Mouse (Mus musculus) ES-E14 (cell line): ENCODE data around the gene Fgfr1op2. TPM values are rescaled to one million over a fixed set of nuclear protein-coding genes. Genes with fewer than 3 reads are reported as not detected.

ENCODE experiments used
- DNase-seq: peaks from one replicate; pipeline ENCODE4 v3.0.0-alpha.2; 2013; ENCODE audit warnings: low read depth, low spot score
- H3K27ac ChIP-seq: 2 replicates; pipeline ENCODE4 v1.5.1; 2012; ENCODE audit warnings: low read depth, mild to moderate bottlenecking, low read length, moderate library complexity, mixed read lengths; ENCODE audit not compliant: poor library complexity, insufficient read depth, severe bottlenecking
- H3K36me3 ChIP-seq: 2 replicates; pipeline ENCODE4 v1.6.1; 2012; ENCODE audit warnings: mild to moderate bottlenecking, low read length, moderate library complexity, mixed read lengths; ENCODE audit not compliant: control insufficient read depth, poor library complexity, insufficient read depth, severe bottlenecking
- H3K4me1 ChIP-seq, 2 experiments: fragments of 150-350 bp in 1 of 2; sonication (generic) in 1 of 2; 2 replicates each; pipeline ENCODE4 v1.6.1; 2012; ENCODE audit warnings: low read length in 2 of 2, mild to moderate bottlenecking in 1 of 2, mixed read lengths in 1 of 2; ENCODE audit not compliant: control insufficient read depth in 2 of 2, insufficient read depth in 2 of 2, poor library complexity in 1 of 2
- H3K4me3 ChIP-seq, 2 experiments: fragments of 150-350 bp in 1 of 2; sonication (generic) in 1 of 2; 2 replicates each; pipeline ENCODE4 v1.5.1; 2012; ENCODE audit warnings: low read length in 2 of 2, low read depth in 1 of 2, mild to moderate bottlenecking in 1 of 2, mixed read lengths in 1 of 2; ENCODE audit not compliant: insufficient read depth in 1 of 2, poor library complexity in 1 of 2, severe bottlenecking in 1 of 2
- H3K9ac ChIP-seq: 2 replicates; pipeline ENCODE4 v1.6.1; 2012; ENCODE audit warnings: low read depth, mild to moderate bottlenecking, low read length, mixed read lengths; ENCODE audit not compliant: poor library complexity, insufficient read depth, severe bottlenecking
- H3K9me3 ChIP-seq: fragments of 150-350 bp; sonication (generic); 2 replicates; pipeline ENCODE4 v1.6.1; 2012; ENCODE audit warnings: low read depth, mild to moderate bottlenecking, low read length; ENCODE audit not compliant: control insufficient read depth, insufficient read depth
- CHD2 ChIP-seq: IDR thresholded peaks from 2 replicates; pipeline ENCODE4 v1.6.1; 2014; ENCODE audit warnings: mild to moderate bottlenecking, low read depth, low read length, inconsistent platforms
- HCFC1 ChIP-seq: IDR thresholded peaks from 2 replicates; pipeline ENCODE4 v1.6.1; 2012; ENCODE audit warnings: low read length, inconsistent platforms, borderline replicate concordance; ENCODE audit not compliant: insufficient read depth
- MAFK ChIP-seq: IDR thresholded peaks from 2 replicates; pipeline ENCODE4 v1.6.1; 2014; ENCODE audit warnings: mild to moderate bottlenecking, low read depth, low read length, inconsistent platforms; ENCODE audit not compliant: insufficient read depth
- ZC3H11A ChIP-seq: IDR thresholded peaks from 2 replicates; pipeline ENCODE4 v1.6.1; 2012; ENCODE audit warnings: low read depth, mild to moderate bottlenecking, inconsistent platforms, low read length, borderline replicate concordance
- ZNF384 ChIP-seq: IDR thresholded peaks from 2 replicates; pipeline ENCODE4 v1.6.1; 2012; ENCODE audit warnings: low read depth, low read length, inconsistent platforms
- in situ Hi-C, 2 experiments: fragments of 600-800 bp; cut with MboI; formaldehyde crosslinking; loops; one replicate each; pipeline ENCODE4 v1.15.1; 2025; ENCODE audit warnings: low sequenced_read_pairs in 2 of 2, inconsistent platforms in 1 of 2; ENCODE audit not compliant: unreplicated experiment in 2 of 2
- total RNA-seq: library from RNA; depleted of rRNA; stranded (reverse); fragments of 300-350 nt; gene quantifications from 2 replicates; pipeline ENCODE4 v1.2.3, GENCODE M21; 2012

Gene Fgfr1op2
- total RNA-seq, 1 experiment, result 35.7 TPM

GRCm38 (mm10) chr6:146611385-146611784, 34.4 kb downstream of the Fgfr1op2 start:
- Histone ChIP-seq H3K4me1 (peaks cover 2 to 4% of the 10 kb centered on the region in 2 experiments; a peak in 2 of 4 replicates), H3K9me3 (no peaks in the 10 kb centered on the region), H3K4me3 (no peak overlapping the region), H3K9ac (no peak overlapping the region), H3K27ac (no peak overlapping the region), H3K36me3 (peaks cover 62% of the 10 kb centered on the region)
- in situ Hi-C loops, result no loop called here
- TF ChIP-seq ZC3H11A, result no peak
- no peak for TF ChIP-seq ZNF384
- TF ChIP-seq HCFC1, result no peak
- no peak for DNase-seq

GRCm38 (mm10) chr6:146611897-146612296, 34.9 kb downstream of the Fgfr1op2 start:
- Histone ChIP-seq H3K9me3 (no peaks in the 10 kb centered on the region), H3K27ac (no peak overlapping the region), H3K4me3 (no peak overlapping the region), H3K36me3 (peaks cover 63% of the 10 kb centered on the region), H3K9ac (no peak overlapping the region), H3K4me1 (peaks cover 2 to 4% of the 10 kb centered on the region in 2 experiments; a peak in 2 of 4 replicates)
- in situ Hi-C loops, result no loop called here
- TF ChIP-seq MAFK (no peak), HCFC1 (no peak), ZC3H11A (no peak), CHD2 (no peak), ZNF384 (no peak)
- DNase-seq, result no peak

GRCm38 (mm10) chr6:146612736-146613135, 35.7 kb downstream of the Fgfr1op2 start:
- no peak for DNase-seq
- no peak overlapping the region for H3K4me3 ChIP-seq
- in situ Hi-C loops, result no loop called here

GRCm38 (mm10) chr6:146613907-146614306, 36.9 kb downstream of the Fgfr1op2 start:
- TF ChIP-seq HCFC1 (no peak), ZNF384 (no peak)
- H3K27ac ChIP-seq, result no peak overlapping the region
- in situ Hi-C loops, result no loop called here

More at GRCm38 (mm10) chr6:146612736-146613135, 35.7 kb downstream of the Fgfr1op2 start:
- Histone ChIP-seq H3K4me1 (peaks cover 2 to 4% of the 10 kb centered on the region in 2 experiments; a peak in 2 of 4 replicates), H3K9ac (no peak overlapping the region), H3K27ac (no peak overlapping the region), H3K36me3 (peaks cover 61% of the 10 kb centered on the region), H3K9me3 (no peaks in the 10 kb centered on the region)
- no peak for TF ChIP-seq CHD2
- no peak for TF ChIP-seq MAFK
- no peak for TF ChIP-seq HCFC1
- no peak for TF ChIP-seq ZNF384
- TF ChIP-seq ZC3H11A, result no peak

GRCm38 (mm10) chr6:146614541-146614940, 37.5 kb downstream of the Fgfr1op2 start:
- TF ChIP-seq HCFC1, result no peak
- TF ChIP-seq MAFK, result no peak
- TF ChIP-seq ZNF384, result no peak
- TF ChIP-seq ZC3H11A, result no peak
- TF ChIP-seq CHD2, result no peak
- H3K9me3 ChIP-seq, result no peaks in the 10 kb centered on the region
- no peak overlapping the region for H3K4me3 ChIP-seq
- DNase-seq, result no peak
- peaks cover 63% of the 10 kb centered on the region for H3K36me3 ChIP-seq
- H3K9ac ChIP-seq, result no peak overlapping the region
- H3K27ac ChIP-seq, result no peak overlapping the region
- in situ Hi-C loops, result no loop called here
- peaks cover 2 to 4% of the 10 kb centered on the region in 2 experiments; a peak in 2 of 4 replicates for H3K4me1 ChIP-seq

More at GRCm38 (mm10) chr6:146613907-146614306, 36.9 kb downstream of the Fgfr1op2 start:
- Histone ChIP-seq H3K36me3 (peaks cover 68% of the 10 kb centered on the region), H3K4me1 (peaks cover 2 to 4% of the 10 kb centered on the region in 2 experiments; a peak in 2 of 4 replicates), H3K9me3 (no peaks in the 10 kb centered on the region), H3K9ac (no peak overlapping the region), H3K4me3 (no peak overlapping the region)
- DNase-seq, result peak; percentile 28
